Mouse (Mus musculus): ENCODE results near the gene Ubl7. TPM values are rescaled to one million over a fixed set of nuclear protein-coding genes. Genes with fewer than 3 reads are reported as not detected.
A peak's percentile ranks its signal among the peaks of the same experiment; 100 is the strongest.

Ubl7 gene
- total RNA-seq, 1 experiment from 2014 or later = 17.3 TPM

GRCm38 (mm10) chr9:57973440-57974066, 62.8 kb downstream of the Ubl7 start:
- ATAC-seq (replicated peaks; ENCODE audit: insufficient number of reproducible peaks, low FRiP score, low TSS enrichment, poor library complexity, severe bottlenecking) = no peak

- no peak for ATAC-seq (replicated peaks; ENCODE audit: insufficient number of reproducible peaks, low FRiP score, low TSS enrichment, poor library complexity, severe bottlenecking)
These were observed 63.4 kb downstream of the Ubl7 start for GRCm38 (mm10) chr9:57974221-57974620.

GRCm38 (mm10) chr9:57975200-57975821, 64.5 kb downstream of the Ubl7 start:
- no peak for ATAC-seq (replicated peaks; ENCODE audit: insufficient number of reproducible peaks, low FRiP score, low TSS enrichment, poor library complexity, severe bottlenecking)

- ATAC-seq (replicated peaks; ENCODE audit: insufficient number of reproducible peaks, low FRiP score, low TSS enrichment, poor library complexity, severe bottlenecking) = peak; percentile 74
These were observed 67.2 kb downstream of the Ubl7 start for GRCm38 (mm10) chr9:57978025-57978424.

- ATAC-seq (replicated peaks; ENCODE audit: insufficient number of reproducible peaks, low FRiP score, low TSS enrichment, poor library complexity, severe bottlenecking) = no peak
These were observed 68.1 kb downstream of the Ubl7 start for GRCm38 (mm10) chr9:57978858-57979257.

Other genes with a start within 250 kb of the Ubl7 start
- not detected in 3 replicates for gene Cyp1a2, start 227.3 kb upstream of the Ubl7 start, total RNA-seq (2017)
- gene Cyp1a1, start 223.1 kb upstream of the Ubl7 start, total RNA-seq (2017) = not detected in 3 replicates
- gene Edc3, start 202.4 kb upstream of the Ubl7 start, total RNA-seq (2017) = 2.6 to 7.9 TPM (median 3.7 TPM) in 3 replicates
- 97.1 to 158 TPM (median 125 TPM) in 3 replicates for gene Clk3, start 145.1 kb upstream of the Ubl7 start, total RNA-seq (2017)
- gene Arid3b, start 74.2 kb upstream of the Ubl7 start, total RNA-seq (2017) = 9.1 to 26.5 TPM (median 10.0 TPM) in 3 replicates
- gene Sema7a, start 29.1 kb downstream of the Ubl7 start, total RNA-seq (2017) = 0.49 to 16.6 TPM (median 13.2 TPM) in 3 replicates
- gene Cyp11a1, start 95.4 kb downstream of the Ubl7 start, total RNA-seq (2017) = 7.8 to 44.8 TPM (median 28.4 TPM) in 3 replicates
- not detected in 3 replicates for gene Stra6, start 152.8 kb downstream of the Ubl7 start, total RNA-seq (2017)
- gene Ccdc33, start 207.8 kb downstream of the Ubl7 start, total RNA-seq (2017) = not detected in 3 replicates

All from monocyte, adult 5-6 weeks (primary cell).